Mouse (Mus musculus): ENCODE measurements at regions not wholly inside any gene's neighbourhood (a gene's known extent, or its start where the extent isn't known, plus 50 kb on each side); places are given as distances from the start of the nearest gene placed in this dataset.

GRCm38 (mm10) chr12:27471557-27471956 is 129.2 kb upstream of the Sox11 start:
- TF ChIP-seq CTCF (IDR thresholded peaks at IDR 0.05; ENCODE audit: borderline replicate concordance, extremely low read depth, insufficient read depth, insufficient read length) (no peak), POLR2A (IDR thresholded peaks at IDR 0.05; ENCODE audit: borderline replicate concordance, extremely low read depth, insufficient read depth, insufficient read length, poor library complexity, severe bottlenecking) (no peak)
